In the genomic region with DNA sequence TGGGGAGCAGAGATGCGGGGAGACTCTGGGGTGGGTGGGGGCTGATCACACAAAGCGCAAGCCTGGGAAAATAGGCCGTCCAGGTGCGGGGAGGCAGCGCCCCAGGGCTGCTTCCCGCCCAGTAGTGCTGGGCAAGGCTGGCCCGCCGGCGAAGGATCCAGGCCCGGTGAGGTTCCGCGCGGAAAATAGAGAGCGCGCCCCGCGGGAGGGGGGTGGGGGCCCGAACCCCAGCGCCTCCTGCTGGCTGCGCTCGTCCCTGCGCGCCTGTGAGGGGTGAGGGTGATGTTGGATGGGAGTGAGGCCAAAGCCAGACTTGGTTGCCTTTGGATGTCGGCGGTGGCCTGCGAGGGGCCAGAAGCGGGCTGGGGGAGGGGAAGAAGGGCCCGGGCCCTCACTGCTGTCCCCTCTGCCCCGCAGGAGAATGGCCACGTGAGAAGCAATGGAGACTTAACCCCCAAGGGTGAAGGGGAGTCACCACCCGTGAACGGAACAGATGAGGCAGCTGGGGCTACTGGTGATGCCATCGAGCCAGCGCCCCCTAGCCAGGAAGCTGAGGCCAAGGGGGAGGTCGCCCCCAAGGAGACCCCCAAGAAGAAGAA, we compare ENCODE assay signal across 7 mouse cellular contexts. TPM values are rescaled to one million over a fixed set of nuclear protein-coding genes. Genes with fewer than 3 reads are reported as not detected.
DNase-seq lines count a peak whose midpoint lies in the region; ATAC-seq lines count a peak whose summit lies in the region.

No protein-coding gene starts in this region.

- H3K4me2 ChIP-seq in embryonic facial prominence, embryonic 11.5 days (ENCODE audit: low read depth, low read length): peak overlapping the region; percentile 58
- H3K4me2 ChIP-seq in midbrain, embryonic 12.5 days (replicated peaks): peak overlapping the region; percentile 89

- intact Hi-C loops in heart, postnatal 10 days (cut with DNase I): no loop called here

- H3K9me3 ChIP-seq in embryonic facial prominence, embryonic 11.5 days (replicated peaks; ENCODE audit: control insufficient read depth, low read length): no peaks in the 10 kb centered on the region
- no peaks in the 10 kb centered on the region for H3K9me3 ChIP-seq in midbrain, embryonic 12.5 days

- H3K9ac ChIP-seq in embryonic facial prominence, embryonic 11.5 days (replicated peaks; ENCODE audit: low read length): peak overlapping the region; percentile 100
- peak overlapping the region; percentile 100 for H3K9ac ChIP-seq in midbrain, embryonic 12.5 days (replicated peaks)

- peak; percentile 78 for ATAC-seq in CD4-positive, CD25-positive, alpha-beta regulatory T cell, adult 4 months
- ATAC-seq in embryonic facial prominence, embryonic 11.5 days (replicated peaks; ENCODE audit: insufficient number of reproducible peaks, low FRiP score, low TSS enrichment, low read depth): peak; percentile 11
- ATAC-seq in midbrain, embryonic 12.5 days (ENCODE audit: low FRiP score, low read depth): peak; percentile 16

- 0% methylated on average over 33 of the region's 35 CpGs for WGBS in embryonic facial prominence, embryonic 11.5 days
- under 1% methylated on average over 35 of the region's 35 CpGs for WGBS in midbrain, embryonic 12.5 days

- H3K27me3 ChIP-seq in embryonic facial prominence, embryonic 11.5 days (ENCODE audit: control insufficient read depth, insufficient read depth, low read length): no peaks in the 10 kb centered on the region
- no peaks in the 10 kb centered on the region for H3K27me3 ChIP-seq in midbrain, embryonic 12.5 days

- no peaks in the 10 kb centered on the region; the same call in 1 of the 2 replicates for H3K4me1 ChIP-seq in embryonic facial prominence, embryonic 11.5 days (ENCODE audit: control insufficient read depth, insufficient read depth, low read length)
- H3K4me1 ChIP-seq in midbrain, embryonic 12.5 days: peaks cover 53% of the 10 kb centered on the region

- peak overlapping the region; percentile 98 for H3K27ac ChIP-seq in embryonic facial prominence, embryonic 11.5 days (replicated peaks; ENCODE audit: low read depth, low read length)
- H3K27ac ChIP-seq in midbrain, embryonic 12.5 days (replicated peaks): peak overlapping the region; percentile 98

- peak; percentile 83 for DNase-seq in MN1 (ENCODE audit: low spot score)
- DNase-seq in embryonic facial prominence, embryonic 11.5 days (ENCODE audit: low spot score): peak; percentile 82
- peak; percentile 74 to 80 for DNase-seq in heart, postnatal 10 days
- peak; percentile 65 to 75 for DNase-seq in layer of hippocampus, postnatal 25 days (ENCODE audit: extremely low spot score in 1 of 2, low spot score in 1 of 2)
- DNase-seq in spleen, postnatal 14 days (ENCODE audit: low spot score in 2 of 2): peak; percentile 50 to 69

- H3K36me3 ChIP-seq in embryonic facial prominence, embryonic 11.5 days (replicated peaks; ENCODE audit: control insufficient read depth, insufficient read depth, low read depth, low read length): peaks cover 8% of the 10 kb centered on the region
- peaks cover 40% of the 10 kb centered on the region for H3K36me3 ChIP-seq in midbrain, embryonic 12.5 days

- H3K4me3 ChIP-seq in embryonic facial prominence, embryonic 11.5 days (ENCODE audit: low read depth, low read length): peak overlapping the region; percentile 100
- H3K4me3 ChIP-seq in midbrain, embryonic 12.5 days: peak overlapping the region; percentile 94

RNA-seq across cellular contexts. Expression of gene Marcksl1, which starts 1.0 kb away (rescaled TPM):
- 1 to 10 TPM; 2.3 to 2.6 TPM for polyA plus RNA-seq in CD4-positive, CD25-positive, alpha-beta regulatory T cell, adult 4 months (2017; shearing (Covaris generic))
- polyA plus RNA-seq in embryonic facial prominence, embryonic 11.5 days (2014; fragmentation: Nextera tagmentation; extraction: Ambion mirVana): 1,559 and 1,563 TPM in 2 replicates
- 10 to 100 TPM; 42.3 to 63.4 TPM for total RNA-seq in heart, postnatal 10 days (2021)
- total RNA-seq in layer of hippocampus, postnatal 25 days (2021): 100 to 1,000 TPM; 170 to 171 TPM
- polyA plus RNA-seq in midbrain, embryonic 12.5 days (2016; fragmentation: Nextera tagmentation; extraction: Ambion mirVana): 2,082 and 2,101 TPM in 2 replicates

RNA-seq across cellular contexts. Expression of gene Fam229a, which starts 23.4 kb away (rescaled TPM):
- not detected for polyA plus RNA-seq in CD4-positive, CD25-positive, alpha-beta regulatory T cell, adult 4 months (2017; shearing (Covaris generic))
- polyA plus RNA-seq in embryonic facial prominence, embryonic 11.5 days (2014; fragmentation: Nextera tagmentation; extraction: Ambion mirVana): not detected in 2 replicates
- not detected for total RNA-seq in heart, postnatal 10 days (2021)
- total RNA-seq in layer of hippocampus, postnatal 25 days (2021): not detected
- not detected in 2 replicates for polyA plus RNA-seq in midbrain, embryonic 12.5 days (2016; fragmentation: Nextera tagmentation; extraction: Ambion mirVana)

RNA-seq across cellular contexts. Expression of gene Tssk3, which starts 23.6 kb away (rescaled TPM):
- not detected for polyA plus RNA-seq in CD4-positive, CD25-positive, alpha-beta regulatory T cell, adult 4 months (2017; shearing (Covaris generic))
- not detected in 2 replicates for polyA plus RNA-seq in embryonic facial prominence, embryonic 11.5 days (2014; fragmentation: Nextera tagmentation; extraction: Ambion mirVana)
- not detected for total RNA-seq in heart, postnatal 10 days (2021)
- total RNA-seq in layer of hippocampus, postnatal 25 days (2021): not detected
- polyA plus RNA-seq in midbrain, embryonic 12.5 days (2016; fragmentation: Nextera tagmentation; extraction: Ambion mirVana): not detected in 2 replicates

RNA-seq across cellular contexts. Expression of gene Hdac1, which starts 28.1 kb away (rescaled TPM):
- polyA plus RNA-seq in CD4-positive, CD25-positive, alpha-beta regulatory T cell, adult 4 months (2017; shearing (Covaris generic)): 100 to 1,000 TPM; 270 to 328 TPM
- 271 and 273 TPM in 2 replicates for polyA plus RNA-seq in embryonic facial prominence, embryonic 11.5 days (2014; fragmentation: Nextera tagmentation; extraction: Ambion mirVana)
- 10 to 100 TPM; 35.1 to 38.1 TPM for total RNA-seq in heart, postnatal 10 days (2021)
- total RNA-seq in layer of hippocampus, postnatal 25 days (2021): 10 to 100 TPM; 37.0 to 48.7 TPM
- 188 and 190 TPM in 2 replicates for polyA plus RNA-seq in midbrain, embryonic 12.5 days (2016; fragmentation: Nextera tagmentation; extraction: Ambion mirVana)

RNA-seq across cellular contexts. Expression of gene Bsdc1, which starts 53.0 kb away (rescaled TPM):
- 10 to 100 TPM; 30.8 to 37.9 TPM for polyA plus RNA-seq in CD4-positive, CD25-positive, alpha-beta regulatory T cell, adult 4 months (2017; shearing (Covaris generic))
- 21.2 and 22.0 TPM in 2 replicates for polyA plus RNA-seq in embryonic facial prominence, embryonic 11.5 days (2014; fragmentation: Nextera tagmentation; extraction: Ambion mirVana)
- 10 to 100 TPM; 35.9 to 38.2 TPM for total RNA-seq in heart, postnatal 10 days (2021)
- total RNA-seq in layer of hippocampus, postnatal 25 days (2021): 10 to 100 TPM; 55.4 to 57.7 TPM
- polyA plus RNA-seq in midbrain, embryonic 12.5 days (2016; fragmentation: Nextera tagmentation; extraction: Ambion mirVana): 31.9 and 33.7 TPM in 2 replicates

Comparison
In these comparisons a context has a peak if more than half of its experiments do, and no peak if none do; other contexts are left out.
1. Peak in every context shown above with its lines: DNase-seq, ATAC-seq, H3K4me3 ChIP-seq and H3K27ac ChIP-seq.
2. ATAC-seq: peak in every context shown above with its lines; median percentile 78 in CD4-positive, CD25-positive, alpha-beta regulatory T cell, adult 4 months; 16 in midbrain, embryonic 12.5 days; 11 in embryonic facial prominence, embryonic 11.5 days.
3. RNA of gene Marcksl1, which starts 1.0 kb away (polyA plus RNA-seq): 2,082 to 2,101 TPM in midbrain, embryonic 12.5 days and 1,559 to 1,563 TPM in embryonic facial prominence, embryonic 11.5 days; 2.3 to 2.6 TPM in CD4-positive, CD25-positive, alpha-beta regulatory T cell, adult 4 months; every median in the first group is over 100 times any median in the second.